Mouse (Mus musculus) liver, embryonic 15.5 days (tissue): ENCODE measurements around the gene Steap3. TPM values are rescaled to one million over a fixed set of nuclear protein-coding genes. Genes with fewer than 3 reads are reported as not detected.

ENCODE experiments used
- ATAC-seq: fragments of 200-750 bp; cut with Nextera tagmentation; 2 replicates; pipeline ENCODE4 v1.8.0; 2017; ENCODE audit warnings: moderate number of reproducible peaks, mild to moderate bottlenecking, moderate library complexity; ENCODE audit not compliant: insufficient read depth
- H3K27ac ChIP-seq: fragments of 300-500 bp; sonication (generic); replicated peaks from 2 replicates; pipeline ENCODE4 v1.5.1; 2015; ENCODE audit warnings: mild to moderate bottlenecking, inconsistent platforms
- H3K27me3 ChIP-seq: fragments of 300-500 bp; sonication (generic); 2 replicates; pipeline ENCODE4 v1.6.1; 2015; ENCODE audit warnings: mild to moderate bottlenecking, inconsistent platforms
- H3K36me3 ChIP-seq: fragments of 300-500 bp; sonication (generic); replicated peaks from 2 replicates; pipeline ENCODE4 v1.6.1; 2015; ENCODE audit warnings: moderate library complexity, mild to moderate bottlenecking, inconsistent platforms
- H3K4me1 ChIP-seq: fragments of 300-500 bp; sonication (generic); replicated peaks from 2 replicates; pipeline ENCODE4 v1.6.1; 2015; ENCODE audit warnings: inconsistent platforms
- H3K4me2 ChIP-seq: fragments of 300-500 bp; sonication (generic); 2 replicates; pipeline ENCODE4 v1.6.1; 2015; ENCODE audit warnings: moderate library complexity, mild to moderate bottlenecking, inconsistent platforms
- H3K4me3 ChIP-seq: fragments of 300-500 bp; sonication (generic); replicated peaks from 2 replicates; pipeline ENCODE4 v1.5.1; 2015; ENCODE audit warnings: mild to moderate bottlenecking, inconsistent platforms
- H3K9ac ChIP-seq: fragments of 300-500 bp; sonication (generic); 2 replicates; pipeline ENCODE4 v1.6.1; 2015; ENCODE audit warnings: moderate library complexity, mild to moderate bottlenecking, inconsistent platforms
- H3K9me3 ChIP-seq: fragments of 300-500 bp; sonication (generic); replicated peaks from 2 replicates; pipeline ENCODE4 v1.6.1; 2016; ENCODE audit warnings: inconsistent platforms
- WGBS: fragments of 180-500 bp; shearing (Covaris S2); methylation state at CpG from one replicate; pipeline ENCODE4 v1.1.7; 2015; ENCODE audit warnings: mixed read lengths; ENCODE audit not compliant: insufficient replicate concordance; 5-methylcytosine and 5-hydroxymethylcytosine counted together
- polyA plus RNA-seq: library from polyadenylated mRNA; unstranded; fragments of >200 nt; fragmentation: Nextera tagmentation; extraction: Ambion mirVana; gene quantifications from 2 replicates; pipeline ENCODE4 v1.2.1, GENCODE M21; 2015

Gene Steap3
- polyA plus RNA-seq, 1 experiment from 2014 or later = 43.4 TPM

GRCm38 (mm10) chr1:120270115-120270514, 2.4 kb downstream of the Steap3 start:
- no peaks in the 10 kb centered on the region for H3K9me3 ChIP-seq
- 0 out of 2 replicates have a peak, but pooled peaks have one; percentile 13 for ATAC-seq
- peak overlapping the region; percentile 66 for H3K4me3 ChIP-seq
- no peaks in the 10 kb centered on the region for H3K27me3 ChIP-seq
- WGBS = 46% methylated on average over 7 of the region's 7 CpGs
- peak overlapping the region; percentile 91 for H3K27ac ChIP-seq
- H3K4me1 ChIP-seq = peaks cover 82% of the 10 kb centered on the region
- peak overlapping the region; percentile 68 for H3K9ac ChIP-seq
- H3K4me2 ChIP-seq = peak overlapping the region; percentile 96
- H3K36me3 ChIP-seq = peaks cover 6% of the 10 kb centered on the region; the same call in 1 of the 2 replicates

GRCm38 (mm10) chr1:120267631-120268030, 4.9 kb downstream of the Steap3 start:
- H3K27ac ChIP-seq = peak overlapping the region; percentile 91
- peak overlapping the region; percentile 96 for H3K4me2 ChIP-seq
- H3K4me3 ChIP-seq = peak overlapping the region; percentile 66

DNA sequence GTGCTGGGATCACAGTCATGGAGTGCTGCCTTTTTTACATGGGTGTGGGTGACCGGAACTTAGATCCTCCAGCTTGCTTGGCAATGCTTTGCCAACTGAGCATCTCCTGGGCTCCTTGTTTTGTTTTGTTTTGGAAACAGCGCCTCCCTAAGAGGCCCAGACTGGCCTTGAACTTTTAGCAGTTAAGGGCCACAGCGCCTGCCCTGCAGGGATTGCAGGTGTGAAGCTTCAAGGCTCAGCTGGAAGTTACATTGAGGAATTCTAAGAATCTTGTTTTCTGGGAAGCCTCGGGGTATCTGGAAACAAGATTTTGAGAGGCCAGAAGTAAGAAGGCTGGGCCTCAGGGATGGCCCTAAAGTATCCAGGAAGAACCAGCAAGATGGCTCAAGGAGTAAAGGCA, 6.0 kb downstream of the Steap3 start:
- H3K36me3 ChIP-seq = peaks cover 27% of the 10 kb centered on the region
- ATAC-seq = no peak
- peak overlapping the region; percentile 84; the same call in 1 of the 2 replicates for H3K4me3 ChIP-seq
- no peaks in the 10 kb centered on the region for H3K9me3 ChIP-seq
- peaks cover 99% of the 10 kb centered on the region for H3K4me1 ChIP-seq
- whole genome bisulfite sequencing = 71% methylated on average over 4 of the region's 4 CpGs
- H3K27me3 ChIP-seq = no peaks in the 10 kb centered on the region
- peak overlapping the region; percentile 96 for H3K4me2 ChIP-seq
- H3K9ac ChIP-seq = 0 out of 2 replicates have a peak overlapping the region, but pooled peaks have one; percentile 86
- peak overlapping the region; percentile 91 for H3K27ac ChIP-seq

More at GRCm38 (mm10) chr1:120267631-120268030, 4.9 kb downstream of the Steap3 start:
- H3K36me3 ChIP-seq = peaks cover 19% of the 10 kb centered on the region
- no peaks in the 10 kb centered on the region for H3K9me3 ChIP-seq
- H3K9ac ChIP-seq = peak overlapping the region; percentile 86
- peak; percentile 20 for ATAC-seq
- no peaks in the 10 kb centered on the region for H3K27me3 ChIP-seq
- WGBS = 13% methylated on average over 3 of the region's 3 CpGs
- H3K4me1 ChIP-seq = peaks cover 99% of the 10 kb centered on the region

DNA sequence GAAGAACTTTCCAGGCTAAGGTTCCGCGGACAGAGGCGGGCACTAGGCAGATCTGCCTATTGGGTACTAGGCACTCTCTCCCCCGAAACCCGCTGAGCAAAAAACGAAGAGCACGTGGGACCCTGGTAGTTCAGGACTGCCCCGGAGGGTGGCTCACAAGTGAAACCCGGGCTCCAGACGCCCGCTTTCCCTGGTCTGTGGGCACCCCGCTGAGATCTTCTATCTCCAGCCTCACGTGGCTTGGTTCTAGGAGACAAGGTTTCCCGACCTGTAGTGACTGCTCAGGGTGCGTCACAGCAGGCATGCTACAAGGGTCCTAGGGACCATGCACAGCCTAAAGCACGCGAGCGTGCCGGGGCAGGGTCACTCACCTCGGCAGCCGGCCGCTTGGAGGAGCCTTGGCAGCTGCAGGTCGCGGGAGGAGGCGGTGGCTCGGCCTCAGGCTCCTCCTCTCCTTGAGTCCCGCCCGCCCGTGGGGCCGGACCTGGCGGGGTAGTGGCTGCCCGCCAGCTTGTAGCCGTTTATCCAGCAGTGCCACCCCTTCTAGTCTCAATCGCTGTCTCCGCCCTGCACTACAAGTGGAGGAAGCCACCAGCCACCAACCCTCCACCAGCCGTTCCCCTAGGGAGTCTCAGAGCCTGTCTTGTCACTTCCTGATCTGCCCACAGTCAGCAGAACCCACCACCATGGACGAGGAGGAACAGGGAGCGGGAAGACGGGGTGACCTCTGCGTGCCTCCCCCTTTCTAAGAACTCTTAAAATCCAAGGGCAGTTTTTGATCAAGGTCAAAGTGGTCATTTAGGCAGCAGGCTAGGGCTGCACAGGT, 7.4 kb downstream of the Steap3 start:
- Histone ChIP-seq H3K27me3 (no peaks in the 10 kb centered on the region), H3K36me3 (peaks cover 31% of the 10 kb centered on the region), H3K9me3 (no peaks in the 10 kb centered on the region), H3K27ac (peak overlapping the region; percentile 91), H3K4me1 (peaks cover 99% of the 10 kb centered on the region), H3K4me3 (peak overlapping the region; percentile 84), H3K4me2 (peak overlapping the region; percentile 96), H3K9ac (peak overlapping the region; percentile 86)
- WGBS = under 1% methylated on average over 40 of the region's 40 CpGs
- peak; percentile 93 for ATAC-seq

GRCm38 (mm10) chr1:120263226-120263625, 9.3 kb downstream of the Steap3 start:
- peak overlapping the region; percentile 96 for H3K4me2 ChIP-seq
- H3K9ac ChIP-seq = peak overlapping the region; percentile 86
- peak overlapping the region; percentile 92; the same call in 1 of the 2 replicates for H3K27ac ChIP-seq
- H3K9me3 ChIP-seq = no peaks in the 10 kb centered on the region
- WGBS = 73% methylated on average over 4 of the region's 4 CpGs
- peaks cover 99% of the 10 kb centered on the region for H3K4me1 ChIP-seq
- ATAC-seq = no peak
- H3K36me3 ChIP-seq = peaks cover 31% of the 10 kb centered on the region
- H3K27me3 ChIP-seq = no peaks in the 10 kb centered on the region
- H3K4me3 ChIP-seq = peak overlapping the region; percentile 84

- Histone ChIP-seq H3K4me1 (peaks cover 97% of the 10 kb centered on the region), H3K9me3 (no peaks in the 10 kb centered on the region), H3K4me2 (peak overlapping the region; percentile 65), H3K9ac (peak overlapping the region; percentile 47; the same call in 1 of the 2 replicates), H3K36me3 (peaks cover 40% of the 10 kb centered on the region), H3K27me3 (no peaks in the 10 kb centered on the region), H3K27ac (peak overlapping the region; percentile 92), H3K4me3 (no peak overlapping the region)
- 90% methylated on average over 5 of the region's 5 CpGs for WGBS
- no peak for ATAC-seq
Measured at GRCm38 (mm10) chr1:120261166-120261565, 11.3 kb downstream of the Steap3 start.

GRCm38 (mm10) chr1:120259249-120259648, 13.3 kb downstream of the Steap3 start:
- WGBS = 10% methylated on average over 7 of the region's 7 CpGs
- H3K9me3 ChIP-seq = no peaks in the 10 kb centered on the region
- H3K4me3 ChIP-seq = peak overlapping the region; percentile 30
- peak overlapping the region; percentile 65 for H3K4me2 ChIP-seq
- peak; percentile 92 for ATAC-seq
- peaks cover 86% of the 10 kb centered on the region for H3K4me1 ChIP-seq
- no peaks in the 10 kb centered on the region for H3K27me3 ChIP-seq
- H3K27ac ChIP-seq = peak overlapping the region; percentile 92
- peak overlapping the region; percentile 52 for H3K9ac ChIP-seq
- peaks cover 53% of the 10 kb centered on the region for H3K36me3 ChIP-seq

- Histone ChIP-seq H3K4me1 (peaks cover 84% of the 10 kb centered on the region), H3K27ac (peak overlapping the region; percentile 92), H3K27me3 (no peaks in the 10 kb centered on the region), H3K9ac (peak overlapping the region; percentile 52; the same call in 1 of the 2 replicates), H3K4me2 (peak overlapping the region; percentile 65), H3K9me3 (no peaks in the 10 kb centered on the region), H3K4me3 (peak overlapping the region; percentile 30), H3K36me3 (peaks cover 57% of the 10 kb centered on the region)
- WGBS = 11% methylated on average over 9 of the region's 9 CpGs
- peak; percentile 41 for ATAC-seq
Measured at GRCm38 (mm10) chr1:120258744-120259143, 13.8 kb downstream of the Steap3 start.

- Histone ChIP-seq H3K27me3 (no peaks in the 10 kb centered on the region), H3K9me3 (no peaks in the 10 kb centered on the region), H3K4me3 (peak overlapping the region; percentile 30), H3K36me3 (peaks cover 57% of the 10 kb centered on the region), H3K9ac (0 out of 2 replicates have a peak overlapping the region, but pooled peaks have one; percentile 52), H3K4me1 (peaks cover 79% of the 10 kb centered on the region), H3K4me2 (peak overlapping the region; percentile 65), H3K27ac (peak overlapping the region; percentile 92)
- no peak for ATAC-seq
- 56% methylated on average over 8 of the region's 8 CpGs for WGBS
Measured at GRCm38 (mm10) chr1:120258245-120258644, 14.3 kb downstream of the Steap3 start.

GRCm38 (mm10) chr1:120253751-120254150, 18.8 kb downstream of the Steap3 start:
- no peak overlapping the region for H3K4me3 ChIP-seq
- no peak for ATAC-seq
- no peak overlapping the region for H3K9ac ChIP-seq
- 89% methylated on average over 6 of the region's 6 CpGs for WGBS
- H3K9me3 ChIP-seq = no peaks in the 10 kb centered on the region
- H3K27ac ChIP-seq = no peak overlapping the region; the same call in 1 of the 2 replicates
- H3K27me3 ChIP-seq = no peaks in the 10 kb centered on the region
- no peak overlapping the region for H3K4me2 ChIP-seq
- peaks cover 62% of the 10 kb centered on the region for H3K36me3 ChIP-seq
- H3K4me1 ChIP-seq = peaks cover 66% of the 10 kb centered on the region

DNA sequence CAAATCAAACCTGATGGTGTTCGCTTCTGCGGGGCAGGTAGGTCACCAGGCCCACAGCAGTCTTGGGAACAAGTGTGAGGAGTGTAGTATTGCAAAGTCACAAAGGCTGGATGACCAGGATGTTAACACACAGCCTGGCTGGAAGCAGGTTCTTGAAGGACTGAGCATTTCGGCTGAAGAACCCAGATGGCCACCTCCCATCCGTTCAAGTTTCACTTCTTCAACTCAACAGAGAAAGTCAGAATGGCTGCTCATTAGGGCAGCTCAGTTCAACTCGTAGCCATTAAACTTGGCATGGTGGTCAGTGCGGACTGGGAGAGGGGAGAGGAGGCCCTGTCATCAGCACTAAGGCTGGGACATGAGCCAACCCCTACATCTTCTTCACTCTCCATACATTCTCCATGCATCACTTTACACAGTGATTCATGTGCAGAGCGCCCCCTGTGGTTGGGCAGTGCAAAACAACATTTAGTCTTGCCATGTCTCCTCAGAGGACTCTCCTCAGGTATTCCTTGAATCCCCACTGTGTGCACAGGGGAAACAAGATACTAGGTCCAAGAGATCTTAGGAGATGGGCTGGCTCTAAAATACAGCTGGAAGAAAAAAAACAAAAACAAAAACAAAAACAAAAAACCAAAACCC, 19.9 kb downstream of the Steap3 start:
- Histone ChIP-seq H3K4me3 (no peak overlapping the region), H3K4me2 (no peak overlapping the region), H3K9me3 (no peaks in the 10 kb centered on the region), H3K27ac (no peak overlapping the region), H3K27me3 (no peaks in the 10 kb centered on the region), H3K36me3 (peaks cover 72% of the 10 kb centered on the region), H3K4me1 (peaks cover 55% of the 10 kb centered on the region), H3K9ac (no peak overlapping the region)
- ATAC-seq = no peak
- 85% methylated on average over 7 of the region's 7 CpGs for WGBS
